Mouse (Mus musculus) ES-Bruce4 (cell line): Measurements from ENCODE around the gene Klhl7.
"Not testable (repeated sequence)": the region's sequence is repeated elsewhere in the genome, so short reads cannot be mapped to it uniquely, and the experiment has no call there.

ENCODE experiments used
- CTCF ChIP-seq: IDR thresholded peaks from one replicate; pipeline ENCODE4 v1.8.1; 2011; ENCODE audit warnings: low read depth, low read length
- EP300 ChIP-seq: IDR thresholded peaks from 2 replicates; pipeline ENCODE4 v1.6.1; 2011; ENCODE audit warnings: low read depth, low read length; ENCODE audit not compliant: insufficient read depth
- POLR2A ChIP-seq: IDR thresholded peaks from one replicate; pipeline ENCODE4 v1.8.1; 2011; ENCODE audit warnings: low read length; ENCODE audit not compliant: insufficient read depth

DNA sequence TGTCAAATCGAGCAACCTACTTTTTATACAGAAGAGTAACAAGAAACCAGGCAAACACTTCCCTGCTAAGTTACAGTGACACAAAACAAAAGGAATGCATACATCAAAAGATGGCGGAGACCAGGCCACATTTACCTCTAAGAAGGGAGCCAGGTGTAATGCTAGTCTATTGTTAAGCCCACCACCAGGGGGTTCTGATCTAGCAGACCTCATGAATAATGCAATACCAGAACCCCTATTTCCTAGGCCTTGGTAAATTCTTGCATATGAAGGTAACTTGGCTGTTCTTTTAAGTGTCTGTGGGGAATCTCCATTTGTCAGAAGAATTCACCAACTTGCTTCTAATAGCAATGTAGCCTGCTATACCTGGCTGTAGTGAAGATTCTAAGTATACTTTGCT lies 2.8 kb downstream of the Klhl7 start:
- TF ChIP-seq CTCF, POLR2A, EP300: not testable (repeated sequence)
